Mouse (Mus musculus) lung, postnatal 0 days (tissue): ENCODE measurements at regions not wholly inside any gene's neighbourhood (a gene's known extent, or its start where the extent isn't known, plus 50 kb on each side); places are given as distances from the start of the nearest gene placed in this dataset.

Experiments
- CTCF ChIP-seq: IDR thresholded peaks from 2 replicates; pipeline ENCODE4 v1.5.1; 2016; ENCODE audit warnings: antibody characterized with exemption, mild to moderate bottlenecking
- EP300 ChIP-seq: IDR thresholded peaks from 2 replicates; pipeline ENCODE4 v1.6.1; 2016; ENCODE audit warnings: antibody characterized with exemption, mild to moderate bottlenecking, control low read depth

- no peak for TF ChIP-seq CTCF
- TF ChIP-seq EP300 = peak; percentile 87
Observed at GRCm38 (mm10) chr7:124907233-124907632, 537.2 kb upstream of the Kdm8 start.
